Mouse (Mus musculus): ENCODE results near the gene Lmbr1l.
"Not testable (repeated sequence)": the region's sequence is repeated elsewhere in the genome, so short reads cannot be mapped to it uniquely, and the experiment has no call there.

The Lmbr1l gene

GRCm38 (mm10) chr15:98917538-98918498, at the start of gene Lmbr1l:
TSS of gene Lmbr1l (minus strand) at chr15:98918231.
- peak; percentile 100 for DNase-seq (ENCODE audit: low read depth)

- DNase-seq (ENCODE audit: low read depth), result no peak
These were observed 41.5 kb upstream of the Lmbr1l start for GRCm38 (mm10) chr15:98959531-98959930.

GRCm38 (mm10) chr15:98958901-98959420, 40.9 kb upstream of the Lmbr1l start:
- no peak for DNase-seq (ENCODE audit: low read depth)

- DNase-seq (ENCODE audit: low read depth), result no peak
These were observed 39.4 kb upstream of the Lmbr1l start for GRCm38 (mm10) chr15:98957475-98957874.

- no peak for DNase-seq (ENCODE audit: low read depth)
These were observed 38.0 kb upstream of the Lmbr1l start for GRCm38 (mm10) chr15:98956000-98956399.

- DNase-seq (ENCODE audit: low read depth), result no peak
These were observed 37.3 kb upstream of the Lmbr1l start for GRCm38 (mm10) chr15:98955324-98955723.

- no peak for DNase-seq (ENCODE audit: low read depth)
These were observed 36.6 kb upstream of the Lmbr1l start for GRCm38 (mm10) chr15:98954425-98955253.

GRCm38 (mm10) chr15:98953401-98954356, 35.6 kb upstream of the Lmbr1l start, which contains the start of the genes Gm49450 and Tuba1a:
TSS of gene Gm49450 (minus strand) at chr15:98953551.
TSS of gene Tuba1a (minus strand) at chr15:98953703.
- DNase-seq (ENCODE audit: low read depth), result peak; percentile 96

- no peak for DNase-seq (ENCODE audit: low read depth)
These were observed 34.8 kb upstream of the Lmbr1l start for GRCm38 (mm10) chr15:98952751-98953400.

- DNase-seq (ENCODE audit: low read depth), result no peak
These were observed 34.0 kb upstream of the Lmbr1l start for GRCm38 (mm10) chr15:98952063-98952455.

- DNase-seq (ENCODE audit: low read depth), result not testable (repeated sequence)
These were observed 33.4 kb upstream of the Lmbr1l start for GRCm38 (mm10) chr15:98951122-98952062.

GRCm38 (mm10) chr15:98949607-98949892, 31.5 kb upstream of the Lmbr1l start:
- no peak for DNase-seq (ENCODE audit: low read depth)

- DNase-seq (ENCODE audit: low read depth), result no peak
These were observed 31.0 kb upstream of the Lmbr1l start for GRCm38 (mm10) chr15:98948857-98949606.

- DNase-seq (ENCODE audit: low read depth), result no peak
These were observed 30.4 kb upstream of the Lmbr1l start for GRCm38 (mm10) chr15:98948382-98948781.

GRCm38 (mm10) chr15:98947884-98948283, 29.9 kb upstream of the Lmbr1l start:
- no peak for DNase-seq (ENCODE audit: low read depth)

GRCm38 (mm10) chr15:98943133-98943532, 25.1 kb upstream of the Lmbr1l start:
- no peak for DNase-seq (ENCODE audit: low read depth)

- no peak for DNase-seq (ENCODE audit: low read depth)
These were observed 24.1 kb upstream of the Lmbr1l start for GRCm38 (mm10) chr15:98942081-98942480.

GRCm38 (mm10) chr15:98941539-98941938, 23.5 kb upstream of the Lmbr1l start:
- no peak for DNase-seq (ENCODE audit: low read depth)

GRCm38 (mm10) chr15:98940816-98941215, 22.8 kb upstream of the Lmbr1l start:
- DNase-seq (ENCODE audit: low read depth), result no peak

Data from fibroblast of lung, adult 2 months (primary cell).